Mouse (Mus musculus): ENCODE measurements around the gene 2210017I01Rik.

2210017I01Rik gene

DNA sequence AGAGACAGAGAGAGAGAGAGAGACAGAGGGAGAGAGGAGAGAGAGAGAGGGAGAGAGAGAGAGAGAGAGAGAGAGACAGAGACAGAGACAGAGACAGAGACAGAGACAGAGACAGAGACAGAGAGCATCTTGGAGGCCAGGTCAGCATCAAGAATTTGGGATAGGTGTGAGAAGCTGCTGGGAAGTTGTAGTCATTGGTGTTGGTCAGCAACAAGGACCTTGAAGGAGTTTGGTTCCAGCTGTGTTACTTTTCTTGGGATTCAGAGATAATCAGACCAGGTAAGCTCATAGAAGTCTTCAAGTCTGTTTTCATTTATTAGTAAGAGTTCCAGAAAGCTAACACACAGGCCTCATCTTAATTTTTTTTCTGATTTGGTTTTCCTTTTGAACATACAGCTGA is at the start of gene 2210017I01Rik:
TSS of gene 2210017I01Rik (minus strand) at position 101 of the 400 bp plus-strand sequence.
- DNase-seq (ENCODE audit: low spot score): no peak

DNA sequence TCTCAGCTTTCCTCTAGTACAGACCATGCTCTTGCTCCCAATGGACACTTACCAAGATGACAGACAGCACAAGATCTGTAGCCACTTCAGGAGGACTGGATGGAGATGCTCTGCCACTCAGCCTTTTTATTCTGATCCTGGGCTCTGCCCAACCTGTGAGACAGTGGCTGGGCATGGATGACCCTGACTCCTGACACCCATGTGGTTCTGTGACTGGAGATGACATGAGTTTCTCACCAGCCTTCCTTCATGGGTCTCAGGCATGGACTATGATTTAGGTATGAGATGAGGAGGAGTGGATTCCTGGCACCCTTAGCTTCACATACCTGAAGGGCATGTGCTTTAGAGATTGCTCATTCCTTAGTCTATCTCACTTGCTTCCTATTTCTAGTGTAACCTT is 49.5 kb upstream of the 2210017I01Rik start, which contains the start of gene Lce1b:
TSS of gene Lce1b (minus strand) at position 101 of the 400 bp plus-strand sequence.
- no peak for DNase-seq (ENCODE audit: low spot score)

DNA sequence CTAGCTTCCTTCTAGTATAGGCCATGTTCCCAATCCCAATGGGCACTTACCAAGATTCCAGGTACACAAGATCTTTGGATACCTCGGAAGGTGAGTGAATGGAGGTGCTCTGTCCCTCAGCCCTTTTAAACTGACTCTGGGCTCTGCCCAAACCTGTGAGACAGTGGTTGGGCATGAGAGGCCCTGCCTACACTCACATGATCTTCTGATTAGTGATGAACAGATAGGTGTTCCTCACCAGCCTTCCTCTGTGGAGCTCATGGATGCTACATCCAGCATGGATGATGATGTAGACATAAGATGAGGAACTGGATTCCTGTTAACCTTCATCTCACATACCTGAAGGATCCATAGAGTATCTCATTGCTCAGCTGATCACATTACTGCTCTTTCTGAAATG is 40.9 kb upstream of the 2210017I01Rik start, which contains the start of gene Lce1a1:
TSS of gene Lce1a1 (minus strand) at position 101 of the 400 bp plus-strand sequence.
- no peak for DNase-seq (ENCODE audit: low spot score)

DNA sequence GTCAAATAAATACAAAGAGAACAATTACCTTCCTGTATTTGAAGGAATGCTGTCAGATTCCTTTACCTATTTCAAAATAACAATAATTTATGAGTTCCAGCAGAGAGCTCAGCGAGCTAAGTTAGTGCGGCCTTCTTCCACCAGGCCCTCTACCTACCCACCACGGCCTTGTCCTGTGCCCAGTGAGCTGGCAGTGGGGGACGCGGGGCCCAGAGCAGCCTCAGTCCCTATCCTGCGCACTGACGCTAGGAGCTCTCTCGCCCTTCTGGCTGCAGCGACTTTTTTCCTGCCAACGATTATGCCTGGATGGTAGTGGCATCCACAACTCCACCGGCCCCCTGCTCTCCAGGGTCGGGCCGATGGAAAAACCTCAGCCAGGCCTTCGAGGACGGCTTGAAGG is 32.6 kb upstream of the 2210017I01Rik start:
- DNase-seq (ENCODE audit: low spot score): no peak

DNA sequence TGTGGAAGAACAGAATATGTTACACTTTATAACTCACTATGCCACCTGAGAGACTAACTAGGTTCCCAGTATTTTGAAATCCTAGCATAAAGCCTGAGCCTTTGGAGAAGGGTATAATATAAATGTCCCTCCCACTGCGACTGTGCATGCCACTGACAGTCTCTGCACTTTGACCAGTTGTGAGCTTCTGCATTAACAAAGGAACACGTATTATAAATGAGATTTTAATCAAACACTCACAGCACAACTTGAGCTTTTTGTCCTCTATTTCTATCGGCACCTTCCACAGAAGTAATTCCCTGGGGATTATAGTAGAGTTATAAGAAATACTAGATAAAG is 31.3 kb upstream of the 2210017I01Rik start:
- DNase-seq (ENCODE audit: low spot score): no peak

DNA sequence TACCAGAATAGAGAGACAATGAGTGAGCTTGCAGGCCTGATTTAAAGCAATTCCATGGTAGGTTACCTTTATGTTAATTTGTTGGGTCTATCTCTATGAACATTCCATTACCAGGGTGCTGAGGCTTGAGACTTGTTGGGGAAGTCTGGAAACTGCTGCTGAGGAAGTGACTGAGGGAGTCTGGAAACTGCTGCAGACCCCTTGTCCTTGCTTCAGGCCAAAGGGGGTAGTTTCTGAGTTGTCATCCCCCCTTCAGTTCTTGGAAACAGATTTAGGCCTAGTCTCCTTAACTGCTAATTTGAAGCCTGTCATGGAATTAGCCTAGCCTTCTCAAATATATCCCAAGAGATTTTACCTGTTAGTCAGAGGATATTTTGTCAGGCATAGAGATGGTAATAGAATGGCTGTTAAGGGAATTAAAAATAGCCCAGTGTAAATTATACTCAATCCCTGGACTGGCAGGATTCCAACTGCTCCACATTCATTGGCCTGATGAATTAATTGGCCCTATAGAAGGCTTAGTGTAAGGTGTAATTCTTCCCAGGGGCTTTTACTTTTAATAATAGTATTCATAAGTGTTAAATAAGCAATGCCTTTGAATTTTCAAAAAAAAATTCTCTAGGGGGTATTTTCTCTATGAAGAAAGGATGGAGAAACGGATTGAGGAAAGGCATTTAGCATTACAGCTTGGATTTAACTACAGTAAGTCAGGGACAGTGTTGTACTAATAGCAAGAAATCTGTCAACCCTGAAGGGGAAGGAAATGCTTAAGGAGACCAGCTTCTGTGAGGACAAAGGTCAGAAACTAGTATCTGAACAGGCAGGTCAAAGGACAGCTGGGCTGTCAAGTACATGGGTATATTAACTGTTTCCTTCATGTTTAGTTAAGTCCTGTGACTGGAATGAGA is 30.7 kb upstream of the 2210017I01Rik start:
- no peak for DNase-seq (ENCODE audit: low spot score)

DNA sequence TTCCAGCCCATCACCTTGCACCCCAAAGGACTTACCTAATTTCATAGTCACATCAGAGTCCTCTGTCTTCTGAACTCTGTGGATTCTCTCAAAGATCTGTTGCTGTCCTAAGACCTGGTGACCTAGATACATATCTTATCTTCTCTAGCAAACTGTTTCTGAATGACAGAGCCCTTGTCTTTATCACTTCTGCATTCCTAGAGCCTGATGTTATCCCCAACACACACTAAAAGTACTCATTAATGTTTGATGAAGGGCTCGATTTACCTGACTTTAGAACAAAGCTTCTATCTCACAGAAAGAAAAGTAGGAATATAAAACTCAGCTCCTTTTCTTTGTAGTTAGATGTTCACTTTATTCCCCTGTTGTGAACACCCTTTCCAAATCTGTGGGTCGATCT is 14.3 kb upstream of the 2210017I01Rik start, which contains the start of gene Lce6a:
TSS of gene Lce6a (minus strand) at position 101 of the 400 bp plus-strand sequence.
- no peak for DNase-seq (ENCODE audit: low spot score)

DNA sequence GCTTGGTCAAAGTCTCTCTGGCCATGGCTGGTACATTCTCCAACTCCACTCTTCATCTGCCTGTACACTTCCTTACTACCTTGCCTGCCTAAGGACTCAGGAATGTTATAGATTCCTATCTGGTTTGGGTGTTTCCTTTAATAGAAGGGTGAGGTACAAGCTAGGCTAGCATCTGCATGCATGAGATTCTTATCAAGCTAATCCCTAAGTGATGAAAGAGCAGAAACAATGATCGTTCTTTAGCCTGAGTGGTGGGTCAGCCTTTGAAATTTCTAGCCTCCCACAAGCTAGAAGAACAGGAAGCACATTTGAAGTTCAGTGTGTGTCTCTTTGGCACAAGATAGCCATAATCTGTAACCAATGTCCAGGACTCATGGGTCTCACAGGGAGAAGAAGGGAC is 2.5 kb upstream of the 2210017I01Rik start:
- no peak for DNase-seq (ENCODE audit: low spot score)

DNA sequence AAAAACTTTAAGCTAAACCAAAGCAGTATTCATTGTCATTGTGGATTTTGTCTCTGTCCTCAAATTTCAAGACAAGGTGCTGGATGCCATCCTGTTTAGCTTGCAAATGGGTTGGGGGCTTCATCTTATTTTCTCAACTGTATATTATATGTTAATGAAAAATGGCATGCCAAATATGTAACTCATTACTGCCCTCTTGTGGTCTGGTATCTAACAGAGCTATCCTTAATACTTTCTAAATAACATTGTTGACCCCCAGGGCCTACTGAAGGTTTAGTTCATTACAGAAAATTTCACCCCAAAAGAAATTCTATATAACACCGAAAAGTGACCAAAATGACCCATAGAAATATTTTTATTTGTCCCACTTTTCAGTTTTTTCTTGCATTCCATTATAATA is 5.1 kb downstream of the 2210017I01Rik start:
- DNase-seq (ENCODE audit: low spot score): peak; percentile 45

DNA sequence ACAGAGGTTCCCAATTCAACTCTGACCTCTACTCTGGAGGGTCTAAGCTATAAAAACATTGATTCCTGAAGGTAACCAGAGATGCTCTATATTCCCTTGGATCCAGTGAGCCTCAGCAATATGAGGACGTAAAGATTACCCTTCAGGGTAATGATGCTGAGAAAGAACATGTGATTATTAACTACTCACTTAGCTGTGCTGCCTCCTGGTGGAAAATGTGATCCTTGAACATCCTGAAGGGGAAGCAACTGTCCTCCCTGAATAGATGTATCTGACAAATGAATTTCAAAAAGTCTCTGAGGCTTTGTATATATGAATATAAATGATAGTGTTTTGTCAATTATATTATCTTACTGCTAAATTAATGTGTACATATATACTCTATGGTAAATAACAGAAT is 6.8 kb downstream of the 2210017I01Rik start:
- no peak for DNase-seq (ENCODE audit: low spot score)

DNA sequence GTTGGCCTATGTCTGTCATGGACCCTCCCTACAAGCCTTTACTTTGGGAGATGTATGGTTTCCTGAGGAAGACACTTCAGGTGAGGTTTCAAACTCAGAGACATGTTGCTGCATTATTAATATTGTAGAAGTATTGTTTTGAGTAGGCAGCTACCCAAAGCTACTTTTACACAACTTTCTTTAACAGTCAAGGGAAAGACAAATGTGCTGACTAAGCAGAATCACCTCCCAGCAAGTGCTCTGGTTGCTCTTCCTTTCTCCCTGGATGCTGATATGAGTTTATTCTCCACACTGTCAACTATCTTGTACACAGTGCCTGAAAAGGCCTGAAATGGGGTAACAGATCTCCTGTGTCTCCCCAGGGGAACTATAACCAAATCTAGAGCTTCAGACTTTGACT is 7.3 kb downstream of the 2210017I01Rik start:
- DNase-seq (ENCODE audit: low spot score): no peak

DNA sequence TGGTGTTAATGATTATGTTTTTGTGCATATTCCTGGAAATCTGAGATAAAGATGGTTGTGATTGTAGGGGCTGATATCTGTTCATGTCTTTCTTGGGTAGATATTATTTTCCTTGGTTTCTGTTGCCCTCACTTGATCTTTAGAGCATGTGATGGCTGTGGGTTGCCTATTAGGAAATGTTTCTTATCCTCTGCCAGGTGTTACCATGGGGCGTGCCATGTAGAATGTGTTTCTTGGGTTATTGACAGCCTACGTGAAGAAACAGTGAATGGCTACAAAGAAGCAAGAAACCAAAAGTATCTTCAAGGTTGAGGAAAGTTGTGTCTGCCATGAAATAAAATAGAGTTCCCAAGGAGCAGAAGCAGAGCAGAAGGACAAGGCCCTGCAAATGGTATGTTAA is 8.9 kb downstream of the 2210017I01Rik start:
- no peak for DNase-seq (ENCODE audit: low spot score)

DNA sequence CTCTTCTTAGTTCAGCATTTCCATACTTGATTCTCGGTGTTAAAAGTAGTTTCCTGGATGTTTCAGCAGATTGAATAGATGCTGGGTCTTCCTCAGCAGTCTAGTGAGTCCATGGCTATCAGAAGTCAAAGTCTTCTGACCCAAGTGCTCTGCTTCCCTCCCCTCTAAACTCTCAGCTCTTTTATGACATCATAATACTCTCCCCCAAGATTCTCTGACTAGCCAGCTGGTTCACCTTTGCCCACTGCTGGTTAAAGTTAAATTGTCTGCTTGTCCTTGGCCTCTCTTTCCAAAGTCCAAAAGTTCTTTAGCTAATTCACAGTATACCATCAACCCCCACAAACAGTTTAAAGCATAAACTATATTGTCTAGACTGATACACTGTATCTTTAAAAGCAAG is 18.4 kb downstream of the 2210017I01Rik start, which contains the start of gene Smcp:
TSS of gene Smcp (minus strand) at position 140 of the 400 bp plus-strand sequence.
- no peak for DNase-seq (ENCODE audit: low spot score)

DNA sequence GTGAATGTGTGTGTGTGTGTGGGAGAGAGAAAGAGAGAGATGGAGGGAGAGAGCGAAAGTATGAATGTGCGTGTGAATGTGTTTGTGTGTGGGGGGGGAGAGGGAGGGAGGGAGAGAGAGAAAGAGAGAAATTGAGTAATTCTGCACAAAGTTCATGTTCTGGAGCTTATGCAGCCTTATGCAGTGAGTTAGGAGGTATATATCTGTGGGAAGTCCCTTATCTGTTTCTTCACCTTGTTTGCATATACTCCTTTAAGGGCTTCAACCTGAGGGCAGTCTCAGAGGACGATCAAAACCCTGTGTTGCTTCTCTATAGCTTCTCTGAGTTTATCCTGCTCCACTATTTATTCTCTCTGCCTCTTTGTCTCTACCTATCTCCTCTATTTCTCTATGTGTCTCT is 20.1 kb downstream of the 2210017I01Rik start:
- DNase-seq (ENCODE audit: low spot score): no peak

DNA sequence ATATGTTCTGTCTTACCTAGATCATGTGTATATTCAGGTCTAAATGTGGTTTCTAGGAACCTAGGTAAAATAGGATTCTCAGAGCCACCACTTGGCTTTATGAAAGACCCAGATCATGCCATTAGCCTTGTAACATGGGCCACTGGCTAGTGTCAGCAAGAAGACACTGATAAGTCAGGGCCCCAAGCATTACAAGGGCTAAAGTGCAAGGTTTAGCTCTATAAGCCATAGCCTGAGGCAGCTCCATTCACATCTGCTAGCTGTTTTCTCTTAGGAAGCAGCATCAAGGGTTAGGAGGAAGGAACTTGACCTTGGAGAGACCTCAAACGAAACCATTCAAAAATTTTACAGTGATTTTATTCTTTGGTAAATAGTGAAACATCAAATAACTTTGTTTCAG is 22.2 kb downstream of the 2210017I01Rik start:
- DNase-seq (ENCODE audit: low spot score): no peak

DNA sequence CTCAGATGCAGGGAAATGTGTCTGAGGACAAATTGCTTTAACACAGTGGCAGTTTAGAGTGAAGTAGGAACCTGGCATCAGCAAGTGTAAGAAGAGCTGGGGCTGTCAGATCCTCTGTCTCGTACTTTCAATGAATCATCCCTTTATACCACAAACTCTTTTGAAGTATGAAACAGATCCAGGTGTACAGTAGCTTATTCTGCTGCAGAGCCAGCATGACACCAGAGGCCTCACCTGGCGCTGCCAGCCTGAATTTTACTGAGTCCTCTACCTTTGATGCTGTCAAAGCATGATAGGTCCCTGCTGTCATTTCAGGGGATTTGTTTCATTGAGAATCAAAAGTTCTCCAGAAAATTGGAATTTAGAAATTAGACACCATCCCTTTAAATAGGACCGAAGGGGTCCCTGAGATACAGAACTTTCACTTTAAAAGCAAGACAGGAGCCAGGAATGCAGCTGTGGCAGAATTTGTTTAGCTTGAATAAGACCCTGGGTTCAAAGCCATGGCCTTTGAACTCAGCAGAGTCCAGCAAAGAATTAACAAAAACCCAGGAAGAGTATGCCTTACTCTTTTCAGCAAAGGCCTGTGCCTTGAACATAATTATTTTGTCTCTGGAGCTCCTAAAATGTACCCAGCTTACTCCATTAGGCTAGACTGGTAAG is 24.0 kb downstream of the 2210017I01Rik start:
- DNase-seq (ENCODE audit: low spot score): no peak

DNA sequence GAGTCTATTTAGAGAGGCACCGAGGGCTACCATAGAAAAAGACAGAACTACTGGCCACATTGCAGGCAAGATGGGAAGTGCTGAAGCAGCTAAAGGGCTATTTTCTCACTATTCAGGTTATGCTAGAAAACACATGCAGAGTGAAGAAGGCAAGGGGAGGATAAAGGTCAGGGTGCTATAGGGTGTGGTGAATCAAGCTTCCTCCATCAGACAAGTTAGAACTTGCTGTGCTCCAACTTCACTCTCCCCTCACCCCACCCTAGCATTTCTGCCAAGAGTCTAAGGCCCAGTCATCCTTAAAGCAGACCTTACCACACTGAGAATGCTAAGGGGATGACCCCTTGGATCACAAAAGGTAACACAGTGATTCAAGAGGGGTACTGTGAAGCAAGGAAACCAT is 27.8 kb downstream of the 2210017I01Rik start:
- DNase-seq (ENCODE audit: low spot score): no peak

DNA sequence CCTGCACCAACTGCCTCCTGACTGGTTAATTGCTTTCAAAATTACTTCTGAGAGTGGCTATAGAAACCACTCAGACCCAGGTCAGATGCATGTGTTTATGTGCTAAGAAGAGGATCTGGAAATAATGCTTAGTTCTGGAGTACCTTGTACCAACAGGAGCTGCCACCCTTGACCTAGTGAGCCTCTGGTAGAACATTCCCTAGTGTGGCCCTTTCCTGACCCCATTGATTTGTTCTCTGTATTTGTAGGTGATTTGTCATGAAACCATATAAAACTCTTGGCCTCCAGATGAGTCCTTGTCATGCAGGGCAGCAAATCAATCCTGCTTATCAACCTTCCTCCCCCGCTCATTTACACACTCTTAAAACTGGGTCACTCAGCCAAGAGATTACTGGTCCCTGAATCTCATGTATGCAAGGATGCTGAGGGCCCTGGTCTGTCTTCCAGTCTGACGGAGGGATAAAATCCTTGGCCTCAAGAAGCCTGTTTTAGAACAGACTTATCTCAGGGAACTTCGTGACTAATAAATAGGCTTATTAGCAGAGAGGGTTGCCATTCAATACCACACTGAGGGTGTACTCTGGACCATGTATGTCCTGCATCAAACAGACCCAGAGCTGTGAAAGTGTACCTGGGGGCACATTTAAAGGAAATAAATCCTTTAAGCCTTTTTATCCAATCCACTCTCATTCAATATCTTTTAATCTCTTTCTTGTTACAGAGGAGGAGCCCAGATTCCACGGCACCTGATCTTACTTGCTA is 28.5 kb downstream of the 2210017I01Rik start:
- DNase-seq (ENCODE audit: low spot score): no peak

DNA sequence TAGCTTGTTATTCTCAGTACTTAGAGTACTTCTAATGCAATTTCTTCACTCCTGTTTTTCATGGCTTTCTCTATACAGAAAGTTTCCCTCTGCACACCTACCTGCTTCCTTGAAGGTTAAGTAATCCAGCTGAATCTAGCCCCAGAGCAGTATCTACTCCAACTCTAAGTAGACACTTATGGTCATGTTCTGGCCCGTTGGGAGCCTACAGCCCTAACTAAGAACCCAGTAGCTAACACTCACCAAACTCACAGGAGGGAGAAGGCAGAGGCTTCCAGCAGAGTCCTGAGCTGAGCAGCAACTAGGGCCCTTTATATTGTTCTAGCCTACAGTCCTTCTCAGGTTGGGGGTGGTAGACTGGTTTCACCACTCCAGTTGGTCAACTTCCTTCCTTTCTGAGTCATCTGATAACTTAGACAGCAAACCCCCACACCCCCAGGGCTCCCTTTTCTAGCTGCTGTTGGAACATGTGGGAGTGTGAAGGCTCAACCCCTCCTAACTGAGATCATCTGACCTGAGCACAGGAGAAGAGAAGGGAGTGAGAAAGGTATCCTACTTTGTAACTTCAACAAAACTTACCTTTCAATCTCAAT is 33.7 kb downstream of the 2210017I01Rik start, which contains the start of gene Ivl:
TSS of gene Ivl (minus strand) at position 287 of the 593 bp plus-strand sequence.
- no peak for DNase-seq (ENCODE audit: low spot score)

DNA sequence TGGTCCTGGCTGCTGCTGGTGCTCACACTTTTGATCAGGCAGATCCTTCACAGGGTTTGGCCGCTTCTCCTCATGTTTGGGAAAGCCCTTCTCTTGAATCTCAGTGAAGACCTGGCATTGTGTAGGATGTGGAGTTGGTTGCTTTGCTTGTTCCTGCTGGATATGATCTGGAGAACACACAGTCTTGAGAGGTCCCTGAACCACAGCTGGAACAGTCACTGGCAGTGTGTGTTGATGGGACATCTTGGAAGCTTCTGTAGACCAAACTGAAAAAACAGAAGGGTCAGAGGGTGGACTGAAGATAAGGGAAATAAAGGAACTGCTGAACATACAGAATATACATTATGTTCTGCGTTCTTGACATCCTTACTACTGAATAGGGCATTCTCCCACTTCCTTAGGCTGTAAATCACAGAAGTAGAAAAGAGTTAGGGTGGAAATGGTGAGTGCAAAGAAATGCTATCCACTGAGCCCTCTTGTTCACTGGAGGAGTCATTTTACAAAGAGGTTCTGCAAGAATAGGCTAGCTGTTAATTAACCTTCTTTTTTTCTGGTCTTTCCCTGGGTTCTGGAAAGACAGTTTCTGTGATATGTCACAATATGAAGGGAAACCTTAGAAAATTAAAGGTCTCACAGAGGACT is 34.7 kb downstream of the 2210017I01Rik start:
- no peak for DNase-seq (ENCODE audit: low spot score)

DNA sequence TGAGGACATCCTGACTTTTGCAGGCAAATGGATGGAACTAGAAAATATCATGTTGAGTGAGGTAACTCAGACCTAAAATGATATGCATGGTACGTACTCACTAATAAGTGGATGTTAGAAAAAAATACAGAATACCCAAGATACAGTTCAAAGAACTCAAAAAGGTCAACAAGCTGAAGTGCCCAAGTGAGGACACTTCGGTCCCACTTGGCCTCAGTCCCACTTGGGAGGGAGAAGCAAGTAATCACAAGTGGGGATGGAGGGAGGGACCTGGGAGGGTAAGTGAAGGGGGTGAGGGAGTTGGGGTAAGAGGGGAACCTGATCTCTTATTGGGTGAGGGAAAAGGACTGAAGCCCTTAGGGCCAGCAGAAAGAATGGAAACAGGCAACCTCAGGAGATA is 38.5 kb downstream of the 2210017I01Rik start:
- no peak for DNase-seq (ENCODE audit: low spot score)

All from adipocyte (in vitro differentiated cells).